22 mouse cellular contexts compared by ENCODE assay signal in genomic region chr4:76468366-76469100, GRCm38 (mm10).
DNase-seq lines count a peak whose midpoint lies in the region; ATAC-seq and TF ChIP-seq lines count a peak whose summit lies in the region.
"Had no signal": no experiment of that assay in that cellular context is flagged by ENCODE, and none has a peak within 500 bp of the region (broad histone marks: within the 10 kb centered on the region; RNA-seq: fewer than 3 reads in every experiment).

No protein-coding gene starts in this region.

- H3K9ac ChIP-seq in kidney, embryonic 15.5 days, result no peak overlapping the region
- no peak overlapping the region for H3K9ac ChIP-seq in liver, adult 2 months (ENCODE audit: low read depth, low read length)
- H3K9ac ChIP-seq in liver, postnatal 0 days (replicated peaks), result no peak overlapping the region
- H3K9ac ChIP-seq: embryonic facial prominence, embryonic 13.5 days; embryonic facial prominence, embryonic 15.5 days; forebrain, embryonic 12.5 days had no signal

- no peaks in the 10 kb centered on the region for H3K36me3 ChIP-seq in kidney, adult 2 months (ENCODE audit: control insufficient read depth, insufficient read depth, low read length)
- no peaks in the 10 kb centered on the region for H3K36me3 ChIP-seq in kidney, embryonic 15.5 days
- no peaks in the 10 kb centered on the region for H3K36me3 ChIP-seq in liver, adult 2 months (ENCODE audit: control insufficient read depth, insufficient read depth, low read length)
- H3K36me3 ChIP-seq in liver, postnatal 0 days (replicated peaks; ENCODE audit: insufficient read depth, low read length), result no peaks in the 10 kb centered on the region
- H3K36me3 ChIP-seq: embryonic facial prominence, embryonic 13.5 days; embryonic facial prominence, embryonic 15.5 days; forebrain, embryonic 10.5 days; forebrain, embryonic 12.5 days had no signal

- no peaks in the 10 kb centered on the region for H3K9me3 ChIP-seq in kidney, embryonic 15.5 days (replicated peaks)
- no peaks in the 10 kb centered on the region for H3K9me3 ChIP-seq in liver, postnatal 0 days (ENCODE audit: low read length)
- H3K9me3 ChIP-seq: embryonic facial prominence, embryonic 13.5 days; embryonic facial prominence, embryonic 15.5 days; forebrain, embryonic 10.5 days; forebrain, embryonic 12.5 days had no signal

- no peak for TF ChIP-seq CTCF in kidney, adult 2 months (conservative IDR thresholded peaks at IDR 0.05; ENCODE audit: insufficient read depth, insufficient read length, low read depth, low read length)
- TF ChIP-seq CTCF in liver, adult 2 months (IDR thresholded peaks at IDR 0.05; ENCODE audit: low read depth, low read length), result no peak
- TF ChIP-seq CTCF in liver, postnatal 0 days (IDR thresholded peaks at IDR 0.05; ENCODE audit: low read depth), result no peak
- no peak for TF ChIP-seq CTCF in left cerebral cortex, adult 2 months (IDR thresholded peaks at IDR 0.05)

- ATAC-seq in kidney, embryonic 15.5 days (replicated peaks; ENCODE audit: low FRiP score), result no peak
- no peak for ATAC-seq in liver, postnatal 0 days
- ATAC-seq: forebrain, embryonic 14.5 days; forebrain, embryonic 16.5 days had no signal

- H3K4me1 ChIP-seq in kidney, adult 2 months (ENCODE audit: control insufficient read depth, insufficient read depth, low read length), result peaks cover 5% of the 10 kb centered on the region; the same call in 1 of the 2 replicates
- no peaks in the 10 kb centered on the region for H3K4me1 ChIP-seq in kidney, embryonic 15.5 days
- no peaks in the 10 kb centered on the region; the same call in 1 of the 2 replicates for H3K4me1 ChIP-seq in liver, adult 2 months (ENCODE audit: control insufficient read depth, insufficient read depth, low read length)
- H3K4me1 ChIP-seq in liver, postnatal 0 days (ENCODE audit: insufficient read depth), result no peaks in the 10 kb centered on the region; the same call in 1 of the 2 replicates
- H3K4me1 ChIP-seq: embryonic facial prominence, embryonic 13.5 days; embryonic facial prominence, embryonic 15.5 days; forebrain, embryonic 10.5 days; forebrain, embryonic 12.5 days had no signal

- peak overlapping the region; percentile 38; the same call in 1 of the 2 replicates for H3K27ac ChIP-seq in kidney, adult 2 months (ENCODE audit: insufficient read depth, low read depth, low read length)
- no peak overlapping the region for H3K27ac ChIP-seq in kidney, embryonic 15.5 days
- H3K27ac ChIP-seq in liver, adult 2 months (replicated peaks; ENCODE audit: insufficient read depth, low read depth, low read length), result peak overlapping the region; percentile 44; the same call in 1 of the 2 replicates
- no peak overlapping the region for H3K27ac ChIP-seq in liver, postnatal 0 days (ENCODE audit: low read depth)
- no peak overlapping the region for H3K27ac ChIP-seq in left cerebral cortex, adult 2 months
- H3K27ac ChIP-seq: embryonic facial prominence, embryonic 13.5 days; embryonic facial prominence, embryonic 15.5 days; forebrain, embryonic 10.5 days; forebrain, embryonic 12.5 days had no signal

- peak; percentile 42 for DNase-seq in adrenal gland, adult 8-10 months
- DNase-seq in adrenal gland, postnatal 25 days, result no peak
- DNase-seq in kidney, adult 2 months, result peak; percentile 51
- DNase-seq in liver, adult 2 months (ENCODE audit: extremely low read depth, low read depth, low spot score), result peak; percentile 80
- DNase-seq in liver, postnatal 0 days, result no peak
- peak; percentile 21 for DNase-seq in large intestine, adult 2 months (ENCODE audit: low read depth, low spot score)
- no peak for DNase-seq in left cerebral cortex, adult 2 months (ENCODE audit: extremely low spot score in 1 of 2, low spot score in 2 of 2)
- DNase-seq: cerebellum, adult 11 months; cerebellum, adult 18-20 months; cerebellum, adult 8-10 months; cerebellum, adult 9-11 months; cerebellum, postnatal 14 days; cerebellum, postnatal 36 days; embryo, embryonic 11 days had no signal

- no peak overlapping the region for H3K4me3 ChIP-seq in kidney, adult 2 months (ENCODE audit: insufficient read depth, low read depth, low read length)
- H3K4me3 ChIP-seq in kidney, embryonic 15.5 days (replicated peaks), result no peak overlapping the region
- H3K4me3 ChIP-seq in liver, adult 2 months (ENCODE audit: insufficient read depth, low read depth, low read length), result no peak overlapping the region
- H3K4me3 ChIP-seq in liver, postnatal 0 days (ENCODE audit: low read depth, low read length), result no peak overlapping the region
- H3K4me3 ChIP-seq in left cerebral cortex, adult 2 months, result no peak overlapping the region
- H3K4me3 ChIP-seq: embryonic facial prominence, embryonic 13.5 days; embryonic facial prominence, embryonic 15.5 days; erythroblast, embryonic 14.5 days; forebrain, embryonic 10.5 days; forebrain, embryonic 12.5 days had no signal

- TF ChIP-seq EP300 in liver, postnatal 0 days (IDR thresholded peaks at IDR 0.05; ENCODE audit: low read depth), result no peak

- TF ChIP-seq POLR2A in kidney, adult 2 months (IDR thresholded peaks at IDR 0.05; ENCODE audit: low read depth, low read length), result no peak
- TF ChIP-seq POLR2A in liver, adult 2 months (IDR thresholded peaks at IDR 0.05; ENCODE audit: extremely low read depth, insufficient read depth, low read length), result no peak

- H3K79me2 ChIP-seq in liver, adult 2 months (ENCODE audit: control insufficient read depth, insufficient read depth, low read length), result no peaks in the 10 kb centered on the region

- no peak overlapping the region for H3K4me2 ChIP-seq in kidney, embryonic 15.5 days
- no peak overlapping the region for H3K4me2 ChIP-seq in liver, postnatal 0 days (ENCODE audit: low read depth, low read length)
- H3K4me2 ChIP-seq: embryonic facial prominence, embryonic 13.5 days; embryonic facial prominence, embryonic 15.5 days; forebrain, embryonic 12.5 days had no signal

- 23% methylated on average over 3 of the region's 3 CpGs for WGBS in kidney, adult 2 months
- WGBS in kidney, embryonic 15.5 days, result 52% methylated on average over 3 of the region's 3 CpGs
- 10% methylated on average over 3 of the region's 3 CpGs for WGBS in liver, adult 2 months
- WGBS in liver, postnatal 0 days (ENCODE audit: insufficient replicate concordance), result 49% methylated on average over 3 of the region's 3 CpGs
- 19% methylated on average over 3 of the region's 3 CpGs for WGBS in large intestine, adult 2 months

- intact Hi-C loops in left cerebral cortex, adult 2 months (cut with DNase I), result loop anchor here (10.0 kb wide), 1 partner anchor 476 kb away; no protein-coding TSS in a partner anchor

- H3K27me3 ChIP-seq in kidney, adult 2 months (replicated peaks; ENCODE audit: control insufficient read depth, insufficient read depth, low read length), result no peaks in the 10 kb centered on the region
- H3K27me3 ChIP-seq in kidney, embryonic 15.5 days, result no peaks in the 10 kb centered on the region
- no peaks in the 10 kb centered on the region for H3K27me3 ChIP-seq in liver, adult 2 months (ENCODE audit: control insufficient read depth, insufficient read depth, low read length)
- no peaks in the 10 kb centered on the region for H3K27me3 ChIP-seq in liver, postnatal 0 days (ENCODE audit: insufficient read depth, low read length)
- H3K27me3 ChIP-seq: embryonic facial prominence, embryonic 13.5 days; embryonic facial prominence, embryonic 15.5 days; forebrain, embryonic 12.5 days had no signal

Comparison
In these comparisons a context has a peak if more than half of its experiments do, and no peak if none do; other contexts are left out.
1. DNase-seq: peak in adrenal gland, adult 8-10 months (single experiment), kidney, adult 2 months (single experiment), liver, adult 2 months (single experiment) and large intestine, adult 2 months (single experiment); none in adrenal gland, postnatal 25 days (single experiment), liver, postnatal 0 days (single experiment) and left cerebral cortex, adult 2 months (0 of 2).
2. H3K27ac ChIP-seq: peak in kidney, adult 2 months (single experiment) and liver, adult 2 months (single experiment); none in kidney, embryonic 15.5 days (single experiment), liver, postnatal 0 days (single experiment) and left cerebral cortex, adult 2 months (single experiment).